Mouse (Mus musculus) T-cell, adult 66 days (primary cell): ENCODE measurements around the gene Map2k4. TPM values are rescaled to one million over a fixed set of nuclear protein-coding genes. Genes with fewer than 3 reads are reported as not detected.

ENCODE experiments used
- total RNA-seq, 2 experiments: library from RNA; stranded (reverse); gene quantifications; 3 replicates in 1 of 2; 4 replicates in 1 of 2; pipeline ENCODE4 v1.2.4; 2023

Map2k4 gene
- total RNA-seq: 10 to 100 TPM; 45.8 to 53.2 TPM

GRCm38 (mm10) chr11:65788154-65788553 is at the start of gene Map2k4:
Gene Map2k4, minus strand, starts transcription at chr11:65788297.

GRCm38 (mm10) chr11:65806909-65807504 is 18.9 kb upstream of the Map2k4 start, which contains the start of gene Zkscan6:
Gene Zkscan6, plus strand, starts transcription at chr11:65807175.

Other genes with a start within 250 kb of the Map2k4 start
- gene Zkscan6, start 18.9 kb upstream of the Map2k4 start, total RNA-seq: 10 to 100 TPM; 20.7 to 22.7 TPM